In the genomic region with DNA sequence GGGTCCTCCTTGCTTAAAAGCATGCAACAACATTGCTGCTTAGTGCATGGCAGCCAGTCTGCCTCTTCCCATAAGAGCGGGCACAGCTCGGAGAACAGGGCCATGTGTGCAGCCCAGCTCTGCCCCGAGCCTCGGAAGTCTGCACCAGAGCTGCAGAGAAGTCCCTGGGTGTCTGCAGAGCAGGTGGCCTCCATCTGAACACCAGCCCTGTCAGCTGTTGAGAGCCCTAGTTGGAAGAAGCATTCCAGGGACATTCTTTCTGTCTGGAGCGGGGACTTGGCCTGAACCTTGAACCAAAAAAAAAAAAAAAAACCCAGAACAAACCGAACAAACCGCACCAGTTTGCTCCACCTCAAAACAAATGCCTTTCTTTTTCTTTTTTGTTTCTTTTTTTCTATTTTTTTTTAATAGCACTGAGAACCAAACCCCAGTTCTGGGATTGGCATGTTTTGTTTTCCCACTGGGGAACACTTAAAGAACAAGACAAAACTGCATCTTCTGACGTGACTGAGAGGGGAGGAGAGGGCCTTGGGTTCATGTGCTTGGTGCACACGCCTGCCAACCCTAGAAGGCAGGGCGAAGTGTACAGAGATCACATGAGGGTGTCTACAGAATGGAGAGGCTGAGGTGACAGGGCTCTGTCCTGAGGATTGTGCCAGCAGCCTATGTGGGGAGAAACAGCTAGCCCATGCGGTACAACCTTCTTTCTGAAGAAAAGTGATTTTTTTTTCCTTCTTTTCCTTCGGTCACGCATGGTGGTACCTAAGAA, we compare ENCODE assay signal across 10 mouse cellular contexts.
DNase-seq lines count a peak whose midpoint lies in the region; ATAC-seq and TF ChIP-seq lines count a peak whose summit lies in the region.
"Had no signal": no experiment of that assay in that cellular context is flagged by ENCODE, and none has a peak within 500 bp of the region (broad histone marks: within the 10 kb centered on the region; RNA-seq: fewer than 3 reads in every experiment).

No protein-coding gene starts in this region.

- H3K9me3 ChIP-seq in lung, embryonic 14.5 days (ENCODE audit: low read depth, low read length): no peaks in the 10 kb centered on the region
- no peaks in the 10 kb centered on the region for H3K9me3 ChIP-seq in forebrain, embryonic 13.5 days (replicated peaks)
- no peaks in the 10 kb centered on the region for H3K9me3 ChIP-seq in forebrain, embryonic 14.5 days (replicated peaks; ENCODE audit: control insufficient read depth, low read length)
- H3K9me3 ChIP-seq: forebrain, embryonic 15.5 days had no signal

- no peaks in the 10 kb centered on the region for H3K36me3 ChIP-seq in lung, embryonic 14.5 days (ENCODE audit: insufficient read depth)
- H3K36me3 ChIP-seq in forebrain, embryonic 13.5 days (ENCODE audit: poor library complexity, severe bottlenecking): no peaks in the 10 kb centered on the region
- H3K36me3 ChIP-seq in forebrain, embryonic 14.5 days (ENCODE audit: control insufficient read depth, insufficient read depth, low read length): no peaks in the 10 kb centered on the region
- H3K36me3 ChIP-seq: forebrain, embryonic 15.5 days had no signal

- TF ChIP-seq CTCF in lung, embryonic 14.5 days (IDR thresholded peaks at IDR 0.05; ENCODE audit: low read depth): no peak

- no peak overlapping the region for H3K4me2 ChIP-seq in lung, embryonic 14.5 days
- no peak overlapping the region for H3K4me2 ChIP-seq in forebrain, embryonic 13.5 days
- H3K4me2 ChIP-seq in forebrain, embryonic 14.5 days (ENCODE audit: low read length): no peak overlapping the region
- H3K4me2 ChIP-seq: forebrain, embryonic 15.5 days had no signal

- H3K27ac ChIP-seq in lung, embryonic 14.5 days (ENCODE audit: low read depth): peak overlapping the region; percentile 70; the same call in 1 of the 2 replicates
- H3K27ac ChIP-seq in forebrain, embryonic 13.5 days: no peak overlapping the region
- no peak overlapping the region for H3K27ac ChIP-seq in forebrain, embryonic 14.5 days (ENCODE audit: low read depth, low read length)
- H3K27ac ChIP-seq: forebrain, embryonic 15.5 days; left cerebral cortex, adult 2 months had no signal

- no peak overlapping the region for H3K9ac ChIP-seq in lung, embryonic 14.5 days
- H3K9ac ChIP-seq in forebrain, embryonic 13.5 days: no peak overlapping the region
- no peak overlapping the region for H3K9ac ChIP-seq in forebrain, embryonic 14.5 days (ENCODE audit: low read length)
- H3K9ac ChIP-seq: forebrain, embryonic 15.5 days had no signal

- ATAC-seq in lung, embryonic 14.5 days (ENCODE audit: insufficient read depth): peak; percentile 89
- no peak for ATAC-seq in forebrain, embryonic 13.5 days
- ATAC-seq in forebrain, embryonic 14.5 days: no peak
- ATAC-seq: forebrain, embryonic 15.5 days had no signal

- 51% methylated on average over 13 of the region's 13 CpGs for WGBS in lung, embryonic 14.5 days
- 85% methylated on average over 13 of the region's 13 CpGs for WGBS in forebrain, embryonic 13.5 days
- 88% methylated on average over 13 of the region's 13 CpGs for WGBS in forebrain, embryonic 14.5 days

- intact Hi-C loops in heart, postnatal 36 days (cut with DNase I): no loop called here

- H3K4me3 ChIP-seq in lung, embryonic 14.5 days (ENCODE audit: low read depth, low read length): no peak overlapping the region
- no peak overlapping the region for H3K4me3 ChIP-seq in forebrain, embryonic 13.5 days
- no peak overlapping the region for H3K4me3 ChIP-seq in forebrain, embryonic 14.5 days (ENCODE audit: low read depth, low read length)
- H3K4me3 ChIP-seq: forebrain, embryonic 15.5 days; left cerebral cortex, adult 2 months had no signal

- peak; percentile 56 for DNase-seq in urinary bladder, postnatal 14 days (ENCODE audit: low spot score)
- no peak for DNase-seq in urinary bladder, adult 18-20 months (ENCODE audit: low spot score in 2 of 2)
- peak; percentile 47 to 52 for DNase-seq in heart, postnatal 36 days
- DNase-seq in lung, embryonic 14.5 days: peak; percentile 70
- DNase-seq in retina, embryonic 14.5 days (ENCODE audit: low spot score): no peak
- DNase-seq in embryo, embryonic 11 days: no peak
- DNase-seq in forebrain, embryonic 14.5 days (ENCODE audit: low spot score): no peak

- H3K4me1 ChIP-seq in lung, embryonic 14.5 days (ENCODE audit: insufficient read depth): peaks cover 13% of the 10 kb centered on the region
- H3K4me1 ChIP-seq in forebrain, embryonic 13.5 days: no peaks in the 10 kb centered on the region
- H3K4me1 ChIP-seq in forebrain, embryonic 14.5 days (ENCODE audit: control insufficient read depth, insufficient read depth, low read length): no peaks in the 10 kb centered on the region
- H3K4me1 ChIP-seq: forebrain, embryonic 15.5 days had no signal

- H3K27me3 ChIP-seq in lung, embryonic 14.5 days (ENCODE audit: insufficient read depth, low read length): no peaks in the 10 kb centered on the region
- no peaks in the 10 kb centered on the region for H3K27me3 ChIP-seq in forebrain, embryonic 13.5 days
- H3K27me3 ChIP-seq in forebrain, embryonic 14.5 days (replicated peaks; ENCODE audit: control insufficient read depth, insufficient read depth, low read length): no peaks in the 10 kb centered on the region
- H3K27me3 ChIP-seq: forebrain, embryonic 15.5 days had no signal

Comparison
In these comparisons a context has a peak if more than half of its experiments do, and no peak if none do; other contexts are left out.
1. DNase-seq: peak in urinary bladder, postnatal 14 days (single experiment), heart, postnatal 36 days (2 of 2) and lung, embryonic 14.5 days (single experiment); none in urinary bladder, adult 18-20 months (0 of 2), retina, embryonic 14.5 days (single experiment), embryo, embryonic 11 days (single experiment) and forebrain, embryonic 14.5 days (single experiment).